Mouse (Mus musculus) ES-E14 (cell line): ENCODE measurements around the gene Rbfox1. TPM values are rescaled to one million over a fixed set of nuclear protein-coding genes. Genes with fewer than 3 reads are reported as not detected.

Experiments used
- DNase-seq: peaks from one replicate; pipeline ENCODE4 v3.0.0-alpha.2; 2013; ENCODE audit warnings: low read depth, low spot score
- H3K27ac ChIP-seq: 2 replicates; pipeline ENCODE4 v1.5.1; 2012; ENCODE audit warnings: low read depth, mild to moderate bottlenecking, low read length, moderate library complexity, mixed read lengths; ENCODE audit not compliant: poor library complexity, insufficient read depth, severe bottlenecking
- H3K36me3 ChIP-seq: 2 replicates; pipeline ENCODE4 v1.6.1; 2012; ENCODE audit warnings: mild to moderate bottlenecking, low read length, moderate library complexity, mixed read lengths; ENCODE audit not compliant: control insufficient read depth, poor library complexity, insufficient read depth, severe bottlenecking
- H3K4me1 ChIP-seq, 2 experiments: fragments of 150-350 bp in 1 of 2; sonication (generic) in 1 of 2; 2 replicates each; pipeline ENCODE4 v1.6.1; 2012; ENCODE audit warnings: low read length in 2 of 2, mild to moderate bottlenecking in 1 of 2, mixed read lengths in 1 of 2; ENCODE audit not compliant: control insufficient read depth in 2 of 2, insufficient read depth in 2 of 2, poor library complexity in 1 of 2
- H3K4me3 ChIP-seq, 2 experiments: fragments of 150-350 bp in 1 of 2; sonication (generic) in 1 of 2; 2 replicates each; pipeline ENCODE4 v1.5.1; 2012; ENCODE audit warnings: low read length in 2 of 2, low read depth in 1 of 2, mild to moderate bottlenecking in 1 of 2, mixed read lengths in 1 of 2; ENCODE audit not compliant: insufficient read depth in 1 of 2, poor library complexity in 1 of 2, severe bottlenecking in 1 of 2
- H3K9ac ChIP-seq: 2 replicates; pipeline ENCODE4 v1.6.1; 2012; ENCODE audit warnings: low read depth, mild to moderate bottlenecking, low read length, mixed read lengths; ENCODE audit not compliant: poor library complexity, insufficient read depth, severe bottlenecking
- H3K9me3 ChIP-seq: fragments of 150-350 bp; sonication (generic); 2 replicates; pipeline ENCODE4 v1.6.1; 2012; ENCODE audit warnings: low read depth, mild to moderate bottlenecking, low read length; ENCODE audit not compliant: control insufficient read depth, insufficient read depth
- CHD2 ChIP-seq: IDR thresholded peaks from 2 replicates; pipeline ENCODE4 v1.6.1; 2014; ENCODE audit warnings: mild to moderate bottlenecking, low read depth, low read length, inconsistent platforms
- HCFC1 ChIP-seq: IDR thresholded peaks from 2 replicates; pipeline ENCODE4 v1.6.1; 2012; ENCODE audit warnings: low read length, inconsistent platforms, borderline replicate concordance; ENCODE audit not compliant: insufficient read depth
- MAFK ChIP-seq: IDR thresholded peaks from 2 replicates; pipeline ENCODE4 v1.6.1; 2014; ENCODE audit warnings: mild to moderate bottlenecking, low read depth, low read length, inconsistent platforms; ENCODE audit not compliant: insufficient read depth
- ZC3H11A ChIP-seq: IDR thresholded peaks from 2 replicates; pipeline ENCODE4 v1.6.1; 2012; ENCODE audit warnings: low read depth, mild to moderate bottlenecking, inconsistent platforms, low read length, borderline replicate concordance
- ZNF384 ChIP-seq: IDR thresholded peaks from 2 replicates; pipeline ENCODE4 v1.6.1; 2012; ENCODE audit warnings: low read depth, low read length, inconsistent platforms
- in situ Hi-C, 2 experiments: fragments of 600-800 bp; cut with MboI; formaldehyde crosslinking; loops; one replicate each; pipeline ENCODE4 v1.15.1; 2025; ENCODE audit warnings: low sequenced_read_pairs in 2 of 2, inconsistent platforms in 1 of 2; ENCODE audit not compliant: unreplicated experiment in 2 of 2
- total RNA-seq: library from RNA; depleted of rRNA; stranded (reverse); fragments of 300-350 nt; gene quantifications from 2 replicates; pipeline ENCODE4 v1.2.3, GENCODE M21; 2012

The Rbfox1 gene
- total RNA-seq, 1 experiment, result 0.18 TPM

GRCm38 (mm10) chr16:6904984-6905383, 1019.8 kb downstream of the Rbfox1 start:
- in situ Hi-C loops, result no loop called here
- TF ChIP-seq ZNF384 (no peak), HCFC1 (no peak), ZC3H11A (no peak), CHD2 (no peak), MAFK (no peak)
- H3K9me3 ChIP-seq, result no peaks in the 10 kb centered on the region
- DNase-seq, result no peak
- H3K9ac ChIP-seq, result no peak overlapping the region
- no peaks in the 10 kb centered on the region for H3K4me1 ChIP-seq
- no peaks in the 10 kb centered on the region for H3K36me3 ChIP-seq
- H3K4me3 ChIP-seq, result no peak overlapping the region
- H3K27ac ChIP-seq, result no peak overlapping the region

- no peak overlapping the region for H3K27ac ChIP-seq
- no peaks in the 10 kb centered on the region for H3K9me3 ChIP-seq
- H3K36me3 ChIP-seq, result no peaks in the 10 kb centered on the region
- TF ChIP-seq ZNF384 (no peak), CHD2 (no peak), ZC3H11A (no peak), MAFK (no peak), HCFC1 (no peak)
- H3K4me1 ChIP-seq, result no peaks in the 10 kb centered on the region
- H3K4me3 ChIP-seq, result no peak overlapping the region
- in situ Hi-C loops, result no loop called here
- no peak for DNase-seq
- no peak overlapping the region for H3K9ac ChIP-seq
Observed at GRCm38 (mm10) chr16:6906001-6906400, 1020.8 kb downstream of the Rbfox1 start.

GRCm38 (mm10) chr16:6907550-6907949, 1022.4 kb downstream of the Rbfox1 start:
- Histone ChIP-seq H3K4me3 (no peak overlapping the region), H3K9me3 (no peaks in the 10 kb centered on the region), H3K9ac (no peak overlapping the region), H3K4me1 (no peaks in the 10 kb centered on the region), H3K27ac (no peak overlapping the region), H3K36me3 (no peaks in the 10 kb centered on the region)
- TF ChIP-seq MAFK (no peak), CHD2 (no peak), ZC3H11A (no peak), ZNF384 (no peak), HCFC1 (no peak)
- DNase-seq, result no peak
- in situ Hi-C loops, result no loop called here

GRCm38 (mm10) chr16:6914531-6914930, 1029.4 kb downstream of the Rbfox1 start:
- H3K9me3 ChIP-seq, result no peaks in the 10 kb centered on the region
- H3K4me3 ChIP-seq, result no peak overlapping the region
- H3K27ac ChIP-seq, result no peak overlapping the region
- no peak overlapping the region for H3K9ac ChIP-seq
- no peak for TF ChIP-seq CHD2
- TF ChIP-seq ZC3H11A, result no peak
- no peak for TF ChIP-seq ZNF384
- TF ChIP-seq MAFK, result no peak
- TF ChIP-seq HCFC1, result no peak
- H3K36me3 ChIP-seq, result no peaks in the 10 kb centered on the region
- no peak for DNase-seq
- H3K4me1 ChIP-seq, result no peaks in the 10 kb centered on the region
- in situ Hi-C loops, result no loop called here

- Histone ChIP-seq H3K36me3 (no peaks in the 10 kb centered on the region), H3K9ac (no peak overlapping the region), H3K27ac (no peak overlapping the region), H3K9me3 (no peaks in the 10 kb centered on the region), H3K4me1 (no peaks in the 10 kb centered on the region), H3K4me3 (no peak overlapping the region)
- TF ChIP-seq ZNF384, result no peak
- no peak for TF ChIP-seq HCFC1
- TF ChIP-seq CHD2, result no peak
- TF ChIP-seq MAFK, result no peak
- no peak for TF ChIP-seq ZC3H11A
- no peak for DNase-seq
- in situ Hi-C loops, result no loop called here
Observed at GRCm38 (mm10) chr16:6918641-6919040, 1033.5 kb downstream of the Rbfox1 start.
